Mouse (Mus musculus) frontal cortex, adult (tissue): ENCODE results near the gene Lamb2.
A peak's percentile ranks its signal among the peaks of the same experiment; 100 is the strongest.

Source experiments
- ATAC-seq: cut with Nextera tagmentation; 2 replicates; pipeline ENCODE4 v1.9.2; 2017; ENCODE audit warnings: mild to moderate bottlenecking, moderate library complexity, mixed read lengths; ENCODE audit not compliant: low TSS enrichment

Lamb2 gene

DNA sequence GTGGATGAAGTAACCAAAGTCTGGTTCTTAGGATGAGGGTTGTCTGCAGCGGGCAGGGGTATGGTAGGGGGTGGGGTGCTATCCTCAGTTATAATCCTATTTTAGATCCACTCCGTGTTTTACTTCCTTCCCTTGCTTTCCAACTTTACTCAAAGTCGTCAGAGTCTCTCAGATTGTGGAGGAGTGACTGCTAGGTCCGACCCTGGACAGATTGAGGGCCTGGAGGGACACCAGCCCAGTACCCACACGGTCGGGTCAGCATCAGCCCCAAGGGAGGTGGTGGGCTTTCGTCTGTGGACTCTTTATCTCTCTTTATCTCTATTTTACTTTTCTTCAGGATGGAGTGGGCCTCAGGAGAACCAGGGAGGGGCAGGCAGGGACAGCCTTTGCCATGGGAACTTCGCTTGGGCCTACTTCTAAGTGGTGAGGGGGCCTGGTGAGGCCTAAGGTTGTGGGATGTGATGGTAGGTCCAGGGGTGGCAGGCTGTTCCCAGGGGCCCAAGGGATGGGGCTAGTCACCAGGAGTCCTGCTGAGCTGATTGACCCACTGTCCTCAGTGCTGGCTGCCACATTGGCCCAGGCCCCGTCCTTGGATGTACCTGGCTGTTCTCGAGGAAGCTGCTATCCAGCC, at the start of gene Lamb2:
Gene Lamb2 (plus strand): TSS at position 16 of the 631 bp plus-strand sequence.
- no peak for ATAC-seq

DNA sequence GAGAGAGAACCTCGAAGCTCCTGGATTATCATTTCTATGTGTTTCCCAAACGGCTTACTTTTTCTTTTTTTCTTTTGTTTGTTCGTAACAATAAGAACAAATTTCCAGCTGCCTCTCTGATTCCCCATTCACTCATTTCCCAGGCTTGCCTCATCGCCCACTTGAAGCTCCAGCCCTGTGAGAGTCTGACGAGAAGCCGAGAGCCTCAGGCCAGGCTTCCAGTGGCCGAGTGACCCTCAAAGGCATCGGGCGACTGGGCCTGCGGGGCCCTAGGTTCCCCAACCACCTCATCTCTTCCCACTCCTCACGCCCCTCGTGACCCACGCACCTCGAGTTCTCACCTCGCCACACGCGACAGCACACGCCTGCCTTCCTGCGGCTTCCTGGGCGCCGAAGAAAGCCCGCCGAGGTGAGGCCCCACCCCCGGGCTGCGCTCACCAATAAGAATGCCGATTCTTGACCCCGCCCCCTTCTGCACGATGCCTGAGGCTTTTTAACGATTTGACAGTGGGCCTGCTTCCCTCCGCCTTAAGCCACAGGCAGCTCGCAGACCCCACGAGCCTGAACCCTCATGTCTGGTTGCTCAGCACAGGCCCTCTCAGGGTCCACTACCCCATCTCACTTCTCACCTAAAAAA, 48.0 kb upstream of the Lamb2 start:
- ATAC-seq = no peak

DNA sequence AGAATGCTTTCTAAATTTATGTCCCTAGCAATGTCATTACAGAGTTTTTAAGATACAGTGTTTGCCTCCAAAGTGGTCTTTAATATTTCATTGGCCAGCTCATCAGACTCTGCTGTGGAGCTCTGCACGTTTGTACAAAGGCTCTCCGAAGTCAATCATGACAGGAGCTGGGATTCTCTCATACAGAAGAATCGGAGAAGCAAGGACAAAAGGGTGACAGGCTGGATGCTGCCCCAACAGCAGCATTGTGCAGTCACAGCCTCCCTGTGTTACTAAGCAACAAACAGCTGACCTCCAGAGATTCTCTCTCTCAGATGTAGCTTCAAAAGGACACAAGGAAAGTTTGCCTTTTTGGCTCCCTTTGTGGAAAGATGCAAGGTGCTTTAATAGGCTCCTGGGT, 43.4 kb upstream of the Lamb2 start, which contains the start of gene BC048562:
Gene BC048562 (plus strand): TSS at position 301 of the 400 bp plus-strand sequence.
- no peak for ATAC-seq

DNA sequence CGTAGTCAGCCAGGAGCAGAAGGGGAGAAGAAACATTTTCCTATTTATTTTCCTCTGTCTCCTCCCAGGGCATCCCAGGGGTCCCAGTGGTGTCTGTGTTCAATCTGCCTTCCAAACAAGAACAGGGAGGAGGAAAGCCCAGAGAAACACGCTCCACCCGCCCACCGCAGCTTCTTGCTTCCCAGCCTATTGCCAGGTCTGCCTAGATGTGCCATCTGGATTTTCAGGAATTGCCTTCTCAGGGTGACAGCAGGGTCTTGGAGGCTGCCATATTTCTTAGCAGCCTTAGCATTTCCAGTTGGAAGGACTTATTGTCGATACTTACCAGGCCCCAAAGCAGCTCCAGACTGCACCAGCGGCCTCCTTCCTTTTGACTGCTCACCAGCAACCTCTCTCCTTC, 40.4 kb upstream of the Lamb2 start:
- no peak for ATAC-seq

DNA sequence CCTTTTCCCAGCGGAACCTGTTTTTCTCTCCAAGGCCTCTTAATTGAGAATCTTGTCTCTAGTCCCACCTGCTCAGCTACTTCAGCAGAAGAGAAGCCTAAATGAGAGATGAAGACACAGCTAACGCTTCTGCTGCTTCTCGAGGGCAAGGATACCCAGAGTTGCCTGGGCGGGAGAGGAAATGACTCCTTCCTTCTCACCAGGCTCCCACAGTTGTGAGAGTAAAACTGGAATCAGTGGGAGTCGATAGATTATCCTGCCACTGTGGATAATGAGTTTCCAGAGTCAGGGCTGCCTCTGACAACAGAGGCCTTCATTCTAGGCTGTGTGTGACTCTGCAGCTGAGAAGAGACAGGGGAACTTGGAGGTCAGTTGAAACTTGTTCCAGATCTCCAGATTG, 39.1 kb upstream of the Lamb2 start:
- peak; percentile 71 for ATAC-seq

DNA sequence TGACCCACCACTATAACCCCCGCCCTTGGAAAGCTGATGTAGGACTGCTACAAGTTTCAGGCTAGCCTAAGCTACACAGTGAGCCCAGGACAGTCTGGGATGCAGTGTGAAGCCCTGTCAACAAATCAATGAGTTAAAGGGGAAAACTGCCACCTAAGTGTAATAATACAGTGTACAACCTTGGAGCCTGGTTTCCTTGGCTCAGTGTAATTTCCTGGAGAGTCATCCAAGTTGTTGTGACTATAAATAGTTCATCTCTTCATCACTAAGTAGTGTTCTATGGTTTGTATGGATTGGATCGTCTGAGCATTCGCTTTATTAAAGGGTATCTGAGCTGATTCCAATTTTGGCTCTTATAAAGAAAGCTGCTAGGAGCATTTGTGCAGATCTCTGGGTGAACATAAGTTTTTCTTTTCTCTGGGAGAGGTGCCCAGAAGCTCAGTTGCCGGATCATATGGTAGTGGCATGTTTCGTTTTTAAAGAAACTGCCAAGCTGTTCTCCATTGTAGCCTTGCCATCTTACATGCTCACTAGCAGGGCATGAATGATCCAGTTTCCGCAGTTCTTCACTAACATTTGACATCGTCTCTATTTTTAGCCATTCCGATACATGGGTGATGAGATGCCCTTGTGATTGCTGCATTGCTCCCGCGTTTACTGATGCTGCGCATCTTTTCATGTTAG, 38.2 kb upstream of the Lamb2 start:
- peak; percentile 79 for ATAC-seq

DNA sequence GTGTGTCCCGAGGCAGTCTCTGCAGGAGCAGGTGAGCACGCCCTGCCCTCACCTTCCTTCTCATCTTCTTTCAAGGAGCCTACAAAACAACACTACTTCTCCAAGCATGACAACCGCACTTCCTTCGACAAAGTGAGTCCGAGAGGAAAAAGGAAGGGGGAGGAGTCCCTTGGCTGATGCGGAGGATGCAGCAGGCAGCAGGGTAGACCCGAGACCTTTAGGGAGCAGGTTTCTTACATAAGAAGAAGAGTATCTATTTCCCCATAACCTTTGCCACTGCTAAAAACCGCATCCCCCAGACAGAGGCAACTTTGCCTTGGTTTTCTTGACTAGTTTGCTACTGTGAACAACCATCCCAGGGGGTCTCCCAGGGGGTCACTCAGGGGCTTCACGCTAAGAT, 34.4 kb upstream of the Lamb2 start:
- ATAC-seq = no peak

DNA sequence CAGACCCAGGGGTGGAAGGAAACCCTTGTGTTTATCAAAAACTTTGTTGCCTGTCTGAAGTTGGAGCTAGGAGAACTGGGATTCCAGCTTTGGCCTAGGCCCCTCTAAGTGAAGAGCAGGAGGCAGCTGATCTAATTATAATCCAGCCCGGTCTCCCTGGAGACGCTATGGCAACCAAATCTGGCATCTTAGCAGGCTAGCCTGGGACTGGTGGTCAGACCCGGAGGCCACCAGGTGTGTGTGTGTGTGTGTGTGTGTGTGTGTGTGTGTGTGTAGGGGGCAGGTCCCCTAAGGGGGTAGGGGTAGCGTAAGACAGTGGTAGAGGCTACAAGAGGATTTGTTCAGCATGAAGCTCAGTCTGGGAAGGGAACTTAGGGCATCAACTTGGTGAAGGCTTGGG, 29.7 kb upstream of the Lamb2 start:
- 0 out of 2 replicates have a peak, but pooled peaks have one; percentile 15 for ATAC-seq

DNA sequence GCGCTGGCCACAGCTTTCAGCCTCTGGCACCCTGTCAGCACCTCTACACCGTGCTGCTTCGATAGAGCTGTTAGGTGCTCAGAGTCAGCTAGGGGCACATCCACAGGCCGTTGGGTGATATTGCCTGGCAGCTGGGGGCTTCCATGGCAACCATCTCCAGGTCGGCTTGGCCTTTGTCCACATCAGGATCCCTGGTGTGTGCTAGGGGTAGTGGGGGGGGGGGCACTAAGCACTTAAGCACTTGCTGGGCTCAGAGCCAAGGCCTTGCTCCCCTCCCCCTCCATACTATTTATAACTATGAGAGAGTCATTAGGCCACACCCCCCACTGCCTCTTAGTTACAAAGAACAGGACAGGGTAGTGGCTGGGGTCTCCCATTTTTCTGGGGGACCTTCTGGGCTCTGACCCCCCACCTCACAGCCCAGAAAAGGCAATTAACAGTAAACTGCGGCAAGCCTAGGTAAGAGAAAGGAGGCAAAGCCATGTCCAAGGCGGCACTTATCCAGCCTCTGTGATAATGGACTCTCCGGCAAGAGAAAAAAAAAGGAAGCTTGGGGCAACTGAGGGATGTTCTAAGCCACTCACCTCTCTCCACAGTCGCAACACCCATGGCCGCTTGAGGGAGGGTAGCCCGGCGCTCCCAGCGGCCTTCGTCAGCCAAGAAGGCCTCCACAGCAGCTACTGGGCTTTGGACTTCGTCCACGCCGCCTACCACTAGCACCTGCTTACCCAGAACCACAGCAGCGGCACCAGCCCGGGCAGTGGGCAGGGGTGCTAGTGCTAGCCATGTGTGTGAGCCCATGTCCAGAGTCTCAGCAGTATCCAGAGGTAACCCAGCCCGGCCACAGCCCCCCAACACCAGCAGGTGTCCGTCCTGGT, 29.0 kb upstream of the Lamb2 start:
- ATAC-seq = peak; percentile 48; the same call in 1 of the 2 replicates

DNA sequence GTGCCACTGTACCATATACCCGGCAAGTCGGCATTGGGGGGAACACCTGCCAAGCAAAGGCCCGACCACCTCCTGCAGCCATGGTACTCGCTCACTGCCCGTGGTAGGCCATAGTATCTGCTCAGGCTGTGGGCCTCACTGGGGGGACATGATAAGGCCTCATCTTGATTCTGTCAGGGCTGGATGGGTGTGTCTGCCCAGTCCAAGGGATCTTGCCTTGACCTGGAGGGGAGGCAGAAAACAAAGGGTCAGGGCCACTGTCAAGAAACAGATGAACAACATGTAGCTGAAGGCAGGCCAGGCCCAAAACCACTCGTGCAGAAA, 28.4 kb upstream of the Lamb2 start:
- ATAC-seq = no peak

DNA sequence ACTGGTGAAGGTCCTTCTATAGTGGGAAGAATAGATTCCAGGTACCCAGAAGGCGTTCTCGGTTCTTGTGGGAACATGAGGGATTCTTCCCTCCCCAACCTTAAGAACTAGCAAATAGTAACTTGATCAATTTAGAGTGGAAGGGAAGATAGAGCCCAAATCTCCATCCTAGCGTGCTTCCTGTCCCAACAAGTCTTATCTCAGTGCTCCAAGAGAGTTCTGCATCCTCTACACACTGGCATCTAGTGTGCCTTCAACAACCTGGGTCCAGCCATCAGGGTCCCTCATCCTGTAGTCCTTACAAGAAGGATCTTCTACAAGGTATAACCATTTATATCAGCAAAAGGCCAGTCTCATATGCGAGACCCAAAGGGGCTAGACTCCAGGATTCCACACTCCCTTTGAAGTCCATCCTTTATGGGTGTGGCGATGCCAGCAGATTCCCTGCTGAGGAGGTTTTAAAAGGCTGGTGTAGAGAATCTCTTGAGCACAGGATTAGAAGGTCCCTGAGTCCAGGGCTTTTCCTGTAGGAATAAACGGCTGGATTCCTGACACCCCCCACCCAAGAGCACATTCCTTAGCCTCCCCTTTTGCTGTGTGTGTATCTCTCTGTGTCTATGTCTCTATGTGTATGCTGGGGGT, 27.9 kb upstream of the Lamb2 start:
- no peak for ATAC-seq

DNA sequence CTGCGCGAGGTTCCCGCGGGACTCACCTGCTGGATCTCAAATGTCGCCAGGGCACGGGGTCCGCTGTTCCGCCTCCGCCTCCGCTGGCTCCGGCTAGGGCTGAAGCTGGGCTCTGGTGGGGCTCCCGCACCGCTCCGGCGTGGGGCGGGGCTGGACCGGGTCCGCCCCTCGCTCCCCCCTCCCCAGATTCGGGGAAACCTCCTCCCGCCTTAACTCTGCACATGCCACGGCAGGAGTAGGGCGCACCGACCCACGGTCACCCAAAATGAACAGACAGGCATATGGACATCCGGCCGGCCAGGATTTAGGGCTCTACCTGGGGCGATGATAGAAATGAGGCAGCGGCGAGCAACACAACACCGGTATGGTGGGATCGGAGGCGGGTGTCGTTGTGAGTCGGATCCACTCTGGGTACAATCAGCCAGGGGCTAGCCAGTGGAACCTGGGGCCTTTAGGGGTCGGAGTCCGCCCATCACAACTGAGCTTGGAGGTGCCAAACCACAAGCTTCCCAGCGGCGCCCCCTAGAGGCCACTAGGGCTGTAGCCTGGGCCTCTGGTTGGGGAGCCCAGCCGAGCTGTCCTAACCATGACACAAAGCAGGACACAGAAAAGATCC, 27.1 kb upstream of the Lamb2 start:
- ATAC-seq = peak; percentile 71

DNA sequence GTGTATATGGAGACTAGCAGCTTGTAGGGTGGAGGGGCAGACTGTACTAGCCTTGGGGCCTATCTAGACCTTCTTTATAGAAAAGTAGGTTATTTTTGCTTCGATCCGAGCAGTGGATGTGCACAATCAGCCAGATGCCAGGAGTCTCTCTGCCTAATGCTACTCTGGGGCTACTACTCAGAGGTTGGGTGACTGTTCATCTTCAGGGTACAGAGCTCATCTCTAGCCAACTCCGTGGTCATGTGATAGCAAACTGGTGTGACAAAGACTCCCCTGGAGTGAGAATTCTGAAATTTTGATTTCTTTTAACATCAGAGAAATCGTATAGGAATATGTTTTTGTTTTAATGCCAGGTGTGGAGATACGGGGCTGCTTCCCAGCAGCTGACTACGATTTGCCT, 26.6 kb upstream of the Lamb2 start:
- ATAC-seq = peak; percentile 18

DNA sequence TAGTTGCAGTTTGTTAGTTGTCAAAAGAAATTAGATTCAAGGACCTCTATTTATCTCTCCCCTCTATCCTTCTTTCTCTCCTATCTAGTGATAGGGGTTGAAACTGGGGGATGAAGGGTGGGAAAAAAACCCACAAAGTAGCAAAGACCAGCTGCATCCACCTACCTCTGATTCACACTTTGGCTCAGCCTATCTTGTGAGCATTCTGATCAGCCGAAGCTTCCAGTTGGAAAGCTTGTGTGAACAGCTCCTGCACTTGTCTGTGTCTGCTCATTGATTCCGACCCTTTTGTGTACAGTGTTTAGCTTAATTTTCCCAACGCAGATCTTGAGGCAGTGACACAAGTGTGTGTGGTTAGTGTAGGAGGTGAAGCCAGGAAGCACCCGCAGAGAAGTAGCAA, 26.1 kb upstream of the Lamb2 start:
- ATAC-seq = no peak

DNA sequence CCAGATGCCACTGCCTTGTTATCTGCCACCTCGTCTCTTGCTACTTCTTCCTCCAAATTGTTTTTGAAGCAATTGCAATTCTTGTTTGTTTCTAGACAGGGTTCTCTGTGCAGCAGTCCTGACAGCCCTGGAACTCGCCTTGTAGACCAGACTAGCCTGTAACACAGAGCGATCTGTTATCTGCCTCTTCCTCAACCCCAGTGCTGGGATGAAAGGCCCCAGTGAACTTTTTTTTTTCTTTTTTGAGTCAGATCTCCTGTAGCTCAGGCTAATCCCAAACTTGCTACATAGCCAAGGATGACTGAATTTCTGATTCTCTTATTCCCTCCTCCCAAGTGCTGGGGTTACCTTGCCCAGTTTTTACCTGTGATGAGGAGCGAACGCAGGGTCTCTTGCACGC, 25.1 kb upstream of the Lamb2 start:
- no peak for ATAC-seq

DNA sequence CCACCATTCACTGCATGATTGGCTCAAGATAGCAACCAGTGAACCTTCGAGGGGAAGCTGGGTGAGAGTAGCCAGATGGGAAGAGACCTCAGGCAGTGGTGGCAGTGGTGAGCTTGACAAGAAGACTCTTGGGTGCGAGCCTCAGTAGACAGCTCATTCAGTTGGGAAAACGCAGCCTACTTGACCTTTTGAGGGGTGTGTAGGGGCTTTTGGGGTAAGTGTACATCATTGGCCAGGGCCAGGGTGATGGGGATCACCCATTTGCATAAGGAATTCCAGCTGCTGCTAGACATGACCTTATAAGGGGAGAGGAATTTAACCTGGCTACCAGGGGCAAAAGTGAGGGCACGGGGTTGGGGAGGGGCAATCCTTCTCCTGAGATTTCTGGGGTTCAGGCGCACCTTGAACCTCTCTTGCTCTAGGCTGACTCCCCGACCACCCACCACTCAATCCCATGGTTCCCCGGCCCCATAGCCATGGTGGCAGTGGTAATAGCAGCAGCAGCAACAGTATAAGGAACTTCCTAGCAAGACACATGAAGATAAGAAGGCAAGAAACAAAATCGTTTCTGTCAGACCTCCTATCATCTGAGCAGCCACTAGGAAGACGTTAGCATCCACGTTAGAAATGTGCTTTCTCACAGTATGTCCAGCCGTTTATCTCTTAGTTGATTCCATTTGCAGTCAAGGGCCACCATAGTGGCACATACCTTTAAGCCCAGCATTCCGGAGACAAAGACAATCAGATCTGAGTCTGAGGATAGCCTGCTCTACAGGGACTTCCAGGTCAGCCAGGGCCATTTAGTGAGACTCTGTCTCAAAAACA, 23.6 kb upstream of the Lamb2 start:
- ATAC-seq = no peak

DNA sequence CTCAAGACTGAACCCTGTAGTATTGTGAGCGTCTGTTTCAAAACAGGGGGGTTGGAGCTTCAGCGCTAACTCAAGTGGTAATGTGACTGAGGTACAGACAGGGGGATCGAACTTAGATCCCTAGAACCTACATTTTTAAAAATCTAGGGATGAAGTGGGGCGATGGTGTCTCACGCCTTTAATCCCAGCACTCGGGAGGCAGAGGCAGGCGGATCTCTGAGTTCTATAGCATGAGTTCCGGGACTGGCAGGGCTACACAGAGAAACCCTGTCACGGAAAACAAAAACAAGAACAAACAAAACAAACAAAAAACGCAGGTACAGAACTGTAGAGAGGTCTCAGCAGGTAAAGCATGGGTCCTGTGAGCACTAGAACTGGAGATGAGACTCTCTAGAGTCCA, 22.6 kb upstream of the Lamb2 start:
- ATAC-seq = no peak

DNA sequence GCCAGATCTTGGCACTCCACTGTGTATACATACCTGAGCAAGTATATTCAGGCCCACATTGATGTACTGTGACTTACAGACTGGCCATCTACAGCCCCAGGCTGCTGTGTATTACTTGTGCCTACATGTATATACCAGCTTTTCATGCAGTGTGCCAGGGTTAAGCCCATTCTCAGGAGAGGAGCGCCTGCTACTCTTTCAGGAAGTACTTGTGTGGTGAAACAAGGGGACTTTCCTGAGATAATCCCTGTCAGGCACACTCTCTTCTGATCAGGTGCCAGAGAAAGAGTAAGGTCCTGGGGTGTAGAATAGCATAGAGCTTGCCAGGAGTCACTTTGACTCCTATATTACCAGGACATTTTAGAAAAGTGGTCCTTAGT, 19.6 kb upstream of the Lamb2 start:
- ATAC-seq = no peak

DNA sequence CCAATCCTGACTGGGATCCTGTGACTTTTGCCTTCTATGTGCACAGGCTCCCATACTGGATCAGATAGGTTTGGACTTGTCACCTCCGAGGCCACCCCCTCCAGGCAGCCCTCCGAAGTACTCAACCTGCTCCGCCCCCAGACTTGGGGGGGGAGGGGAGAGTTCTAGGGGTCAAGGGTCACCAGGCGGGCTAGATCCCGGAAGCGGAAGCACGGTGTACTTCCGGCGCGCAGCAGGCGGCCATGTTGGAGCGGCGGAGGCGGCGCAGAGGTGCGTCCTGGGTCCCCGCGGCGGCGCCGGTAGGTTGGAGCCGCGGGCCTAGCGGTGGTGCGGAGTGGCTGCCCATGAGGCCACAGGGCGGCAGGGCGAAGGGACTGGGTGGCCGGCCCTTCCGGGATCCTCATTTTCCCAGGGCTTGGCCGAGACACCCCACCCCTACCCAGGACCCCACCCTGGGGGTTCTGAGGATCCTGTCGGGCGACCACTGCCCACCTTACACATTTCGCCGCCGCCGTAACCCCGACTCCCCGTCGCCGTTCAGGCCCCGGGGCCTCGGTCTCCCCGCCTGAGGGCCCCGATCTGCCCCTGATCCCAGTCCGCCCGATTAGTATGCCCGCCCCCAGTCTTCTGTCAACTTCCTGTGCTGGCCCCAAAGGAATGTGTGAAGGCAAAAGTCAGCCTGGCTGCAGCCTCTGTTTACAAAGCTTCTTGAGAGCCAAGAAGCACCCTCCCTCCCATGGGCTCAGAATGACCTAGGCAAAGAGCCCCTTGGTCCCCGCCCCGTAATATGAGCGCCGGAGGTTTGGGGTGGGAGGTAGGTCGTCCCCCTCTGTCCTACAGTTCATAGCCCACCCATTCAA, 19.0 kb upstream of the Lamb2 start, which contains the start of gene Ccdc71:
Gene Ccdc71 (plus strand): TSS at position 209 of the 860 bp plus-strand sequence.
- peak; percentile 89 for ATAC-seq
